Mouse (Mus musculus): ENCODE results near the gene Usp43.

Usp43 gene

GRCm38 (mm10) chr11:67921827-67922754 lies at the start of gene Usp43:
Gene Usp43 (minus strand): TSS chr11:67922153.
- peak; percentile 76 for DNase-seq (ENCODE audit: low spot score)

- no peak for DNase-seq (ENCODE audit: low spot score)
These were observed 45.9 kb upstream of the Usp43 start for GRCm38 (mm10) chr11:67967831-67968230.

GRCm38 (mm10) chr11:67965905-67966878 lies 44.2 kb upstream of the Usp43 start, which contains the start of gene Stx8:
Gene Stx8 (plus strand): TSS chr11:67966193.
- DNase-seq (ENCODE audit: low spot score): peak; percentile 95

DNA sequence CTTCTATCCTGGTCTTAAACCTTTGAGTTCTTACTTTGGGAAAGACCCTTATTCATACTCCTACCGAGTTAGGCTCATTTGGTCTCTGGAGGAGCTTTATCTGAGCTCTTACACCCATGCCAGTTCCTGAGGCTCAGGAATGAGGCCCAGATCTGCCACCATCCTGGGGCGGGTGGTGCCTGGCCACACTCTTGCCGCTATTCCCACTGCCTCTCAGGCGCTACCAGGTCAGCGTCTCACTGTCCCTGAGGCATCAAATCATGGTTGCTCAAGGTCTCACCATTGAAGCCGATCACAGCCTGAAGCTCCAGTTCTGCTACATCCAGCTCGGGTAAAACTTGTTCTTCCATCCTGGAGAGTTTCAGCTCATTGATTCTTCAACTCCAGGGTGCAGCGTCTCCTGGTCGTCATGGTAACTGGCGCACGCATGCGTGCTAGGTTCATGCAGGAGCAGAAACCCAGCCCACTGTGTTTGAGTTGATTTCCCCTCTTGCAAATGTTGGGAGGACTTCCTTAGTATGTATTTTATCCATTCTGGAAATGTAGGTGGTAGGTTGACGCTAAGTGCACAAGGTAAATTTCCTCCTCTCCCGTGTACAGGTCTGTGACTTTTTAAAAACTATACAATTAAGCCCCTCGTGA lies 43.4 kb upstream of the Usp43 start, which contains the start of gene Cfap52:
Gene Cfap52 (minus strand): TSS at position 410 of the 642 bp plus-strand sequence.
- DNase-seq (ENCODE audit: low spot score): peak; percentile 95

DNA sequence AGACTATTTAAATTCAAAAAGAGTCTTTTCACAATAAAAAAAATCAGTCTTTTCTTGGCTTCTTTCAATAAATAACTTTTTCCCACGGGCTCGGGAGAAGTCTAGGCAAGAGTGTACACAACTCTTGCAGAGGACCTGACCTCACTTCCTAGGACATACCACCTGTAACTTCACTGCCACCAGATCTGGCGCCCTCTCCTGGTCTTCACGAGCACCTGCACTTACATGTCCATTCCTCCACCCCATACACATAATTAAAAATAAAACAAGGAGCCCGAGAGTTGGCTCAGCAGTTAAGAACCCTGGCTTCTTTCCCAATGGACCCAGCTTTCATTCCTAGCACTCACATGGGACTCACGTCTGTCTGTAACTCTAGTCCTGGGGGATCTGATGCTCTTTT lies 42.2 kb upstream of the Usp43 start:
- DNase-seq (ENCODE audit: low spot score): no peak

DNA sequence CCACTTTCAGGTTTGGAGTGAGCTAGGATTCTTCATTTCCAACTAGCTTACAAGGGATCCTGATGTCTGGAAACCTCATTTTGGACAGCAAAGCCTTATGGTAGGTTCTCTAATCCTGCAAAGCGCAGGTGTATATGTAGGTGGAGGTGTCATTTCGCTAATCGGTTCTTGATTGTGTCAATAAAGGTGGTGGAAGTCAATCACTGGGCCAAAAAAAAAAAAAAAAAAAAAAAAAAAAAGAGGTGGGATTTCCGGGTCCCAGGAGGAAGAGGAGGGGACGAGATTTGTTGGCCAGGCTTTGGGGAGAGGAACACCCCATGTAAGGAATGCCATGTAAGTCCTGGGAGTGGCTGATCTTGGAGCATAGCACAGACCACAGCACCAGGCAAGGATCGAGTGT lies 32.5 kb upstream of the Usp43 start:
- DNase-seq (ENCODE audit: low spot score): no peak

GRCm38 (mm10) chr11:67953604-67954003 lies 31.7 kb upstream of the Usp43 start:
- DNase-seq (ENCODE audit: low spot score): no peak

DNA sequence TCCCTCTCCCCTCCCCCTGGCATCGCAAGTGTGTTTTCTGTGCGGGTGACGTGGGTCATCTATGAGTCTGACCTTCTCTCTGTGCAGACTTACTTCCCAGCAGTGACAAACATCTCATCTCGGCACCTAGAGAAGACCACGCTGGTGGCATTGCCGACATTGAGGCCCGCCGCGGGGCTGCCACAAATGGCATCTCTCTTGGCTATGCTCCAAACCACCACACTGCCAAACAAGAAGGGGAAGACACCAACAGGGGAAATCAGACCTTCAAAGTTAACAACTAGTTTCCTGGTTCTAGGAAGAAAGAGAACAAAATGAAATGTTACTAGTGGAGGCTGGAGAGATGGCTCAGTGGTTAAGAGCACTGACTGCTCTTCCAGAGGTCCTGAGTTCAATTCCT lies 27.5 kb upstream of the Usp43 start:
- DNase-seq (ENCODE audit: low spot score): no peak

GRCm38 (mm10) chr11:67948229-67948628 lies 26.3 kb upstream of the Usp43 start:
- DNase-seq (ENCODE audit: low spot score): no peak

DNA sequence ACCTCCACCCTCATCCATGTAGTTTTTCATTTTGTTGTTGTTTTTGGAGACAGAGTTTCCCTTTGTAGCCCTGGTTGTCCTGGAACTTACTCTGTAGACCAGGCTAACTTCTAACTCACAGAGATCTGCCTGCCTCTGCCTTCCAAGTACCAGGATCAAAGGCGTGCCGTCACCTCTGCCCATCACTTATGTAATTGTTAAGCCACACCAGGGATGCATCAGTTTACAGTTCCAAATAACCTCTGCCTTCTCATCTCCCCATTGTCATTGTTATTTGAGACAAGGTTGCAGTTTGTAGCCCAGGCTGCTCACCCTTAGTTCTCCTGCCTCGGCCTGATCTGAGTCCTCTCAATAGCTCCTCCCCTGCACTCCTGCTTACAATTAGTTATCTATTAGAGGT lies 10.2 kb upstream of the Usp43 start:
- no peak for DNase-seq (ENCODE audit: low spot score)

- no peak for DNase-seq (ENCODE audit: low spot score)
These were observed 4.5 kb upstream of the Usp43 start for GRCm38 (mm10) chr11:67926348-67927055.

- DNase-seq (ENCODE audit: low spot score): no peak
These were observed 3.0 kb upstream of the Usp43 start for GRCm38 (mm10) chr11:67925000-67925399.

GRCm38 (mm10) chr11:67923720-67924119 lies 1.8 kb upstream of the Usp43 start:
- DNase-seq (ENCODE audit: low spot score): no peak

- peak; percentile 94 for DNase-seq (ENCODE audit: low spot score)
These were observed 787 bp upstream of the Usp43 start for GRCm38 (mm10) chr11:67922755-67923125.

DNA sequence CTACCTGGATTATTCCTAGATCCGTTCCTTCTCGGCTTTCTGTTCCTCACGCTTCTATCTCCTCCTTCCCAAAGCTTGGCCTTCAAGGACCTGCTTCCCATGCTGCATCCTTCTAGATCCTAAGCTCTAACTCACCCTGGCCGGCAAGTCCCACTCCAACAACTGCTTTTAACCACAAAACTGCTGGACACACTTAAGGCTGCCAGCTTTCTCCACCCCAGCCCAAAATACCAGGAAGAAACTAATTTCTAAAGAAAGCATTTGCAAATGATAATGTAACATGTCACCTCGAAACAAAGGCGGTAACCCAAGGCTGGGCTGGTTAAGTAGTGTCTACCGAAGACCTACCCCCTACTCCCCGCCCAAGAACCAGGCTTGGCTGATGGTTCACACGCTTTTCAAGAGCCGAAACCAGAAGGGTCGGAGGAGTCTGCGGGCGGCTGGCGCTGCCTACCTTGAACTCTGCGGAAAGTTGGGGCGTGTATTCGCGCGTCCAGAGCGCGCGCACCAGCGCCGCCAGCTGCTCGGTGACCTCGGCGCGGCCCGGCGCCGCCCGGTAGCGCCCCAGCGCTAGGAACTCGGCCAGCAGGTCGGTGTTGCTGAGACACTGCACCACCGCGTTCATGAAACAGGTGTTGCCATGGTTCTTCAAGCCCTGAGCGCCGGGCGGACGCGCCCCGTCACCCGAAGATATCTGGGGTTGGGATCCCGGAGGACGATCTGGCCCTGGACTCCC lies 694 bp downstream of the Usp43 start:
- DNase-seq (ENCODE audit: low spot score): peak; percentile 54

DNA sequence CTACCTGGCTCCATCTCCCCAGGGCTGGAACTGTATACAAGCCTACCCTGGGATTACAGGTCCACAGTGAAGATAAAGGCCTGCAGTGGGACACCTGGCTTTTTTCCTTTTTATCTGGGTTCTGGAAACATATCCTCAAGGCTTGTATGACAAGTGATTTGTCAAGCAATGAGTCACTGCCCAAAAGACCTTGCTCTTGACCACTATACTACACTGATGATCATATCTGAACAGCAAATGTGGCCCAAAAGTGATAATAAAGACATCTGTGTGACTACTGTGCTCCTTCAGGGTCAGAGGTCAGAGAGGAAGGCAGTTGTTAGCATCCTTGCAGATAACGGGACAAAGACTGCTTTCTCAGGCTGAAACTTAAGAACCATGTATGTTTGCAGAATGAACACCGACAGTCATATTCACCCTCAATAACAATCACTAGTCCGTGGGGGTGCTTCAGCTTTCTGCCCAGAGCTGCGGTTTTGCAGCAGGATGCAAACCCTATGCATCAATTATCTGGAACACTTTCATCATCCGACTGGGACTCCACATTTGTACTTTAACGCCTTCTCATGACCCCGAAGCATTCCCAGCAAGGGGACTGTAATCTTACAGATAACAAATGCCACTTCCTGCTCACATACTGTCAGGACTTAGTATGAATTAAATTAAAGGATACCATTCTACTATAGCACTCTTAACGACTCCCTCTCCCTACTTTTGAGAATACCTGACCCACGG lies 1.6 kb downstream of the Usp43 start:
- no peak for DNase-seq (ENCODE audit: low spot score)

GRCm38 (mm10) chr11:67919593-67919992 lies 2.4 kb downstream of the Usp43 start:
- DNase-seq (ENCODE audit: low spot score): no peak

- DNase-seq (ENCODE audit: low spot score): no peak
These were observed 4.8 kb downstream of the Usp43 start for GRCm38 (mm10) chr11:67917126-67917525.

DNA sequence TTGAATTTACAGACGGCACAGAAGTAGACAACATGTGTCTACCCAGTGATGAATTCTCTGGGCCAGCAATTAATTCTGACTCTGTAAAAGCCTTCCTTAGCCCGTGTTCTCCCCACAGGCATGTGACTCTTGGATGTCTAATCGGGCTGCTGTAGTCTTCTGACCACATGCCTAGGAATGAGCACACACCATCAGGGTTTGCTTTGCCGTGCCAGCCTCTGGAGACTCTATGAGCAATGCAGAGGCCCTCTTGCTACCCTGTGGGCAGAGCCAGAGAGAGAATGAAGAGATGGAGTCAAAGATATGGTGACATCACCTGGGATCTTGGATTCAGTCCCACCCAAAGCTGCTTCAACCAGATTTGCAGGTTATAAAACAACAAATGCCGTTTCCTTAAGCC lies 10.9 kb downstream of the Usp43 start:
- DNase-seq (ENCODE audit: low spot score): no peak

GRCm38 (mm10) chr11:67903756-67904155 lies 18.2 kb downstream of the Usp43 start:
- DNase-seq (ENCODE audit: low spot score): no peak

Data from embryo, embryonic 10 days (tissue).